Mouse (Mus musculus): ENCODE data around the gene Gm21876. TPM values are rescaled to one million over a fixed set of nuclear protein-coding genes. Genes with fewer than 3 reads are reported as not detected.
"Not testable (repeated sequence)": the region's sequence is repeated elsewhere in the genome, so short reads cannot be mapped to it uniquely, and the experiment has no call there.

Gm21876 gene
- total RNA-seq (2021) (not detected), polyA plus RNA-seq (2012; rRNA removed) (not detected in 2 replicates)
- long read RNA-seq = 0 reads

GRCm38 (mm10) chrX:21175553-21175952 lies at the start of gene Gm21876:
Gm21876 (minus strand) TSS chrX:21175653.
- DNase-seq = no peak

GRCm38 (mm10) chrX:21220422-21220821 lies 45.0 kb upstream of the Gm21876 start:
- DNase-seq = no peak

GRCm38 (mm10) chrX:21146675-21147074 lies 28.8 kb downstream of the Gm21876 start:
- not testable (repeated sequence) for DNase-seq

Other genes starting within 250 kb of the Gm21876 start
- gene Cfp, start 244.1 kb downstream of the Gm21876 start, total RNA-seq (2021) = 10 to 100 TPM; 11.6 to 12.1 TPM
- 23.6 and 24.0 TPM in 2 replicates for gene Cfp, start 244.1 kb downstream of the Gm21876 start, polyA plus RNA-seq (2012; rRNA removed)
- 10 to 100 TPM; 14.6 to 16.5 TPM for gene Elk1, start 225.0 kb downstream of the Gm21876 start, total RNA-seq (2021)
- gene Elk1, start 225.0 kb downstream of the Gm21876 start, polyA plus RNA-seq (2012; rRNA removed) = 34.3 and 35.0 TPM in 2 replicates
- 10 to 100 TPM; 35.9 to 42.6 TPM for gene Uxt, start 213.6 kb downstream of the Gm21876 start, total RNA-seq (2021)
- gene Uxt, start 213.6 kb downstream of the Gm21876 start, polyA plus RNA-seq (2012; rRNA removed) = 6.9 TPM in 2 replicates
- gene Zfp182, start 113.3 kb downstream of the Gm21876 start, total RNA-seq (2021) = 1 to 10 TPM; 6.7 to 7.0 TPM
- gene Zfp182, start 113.3 kb downstream of the Gm21876 start, polyA plus RNA-seq (2012; rRNA removed) = 0.13 and 0.22 TPM in 2 replicates
- gene Spaca5, start 107.2 kb downstream of the Gm21876 start, total RNA-seq (2021) = not detected
- gene Spaca5, start 107.2 kb downstream of the Gm21876 start, polyA plus RNA-seq (2012; rRNA removed) = not detected in 2 replicates
- 1 to 10 TPM; 1.5 to 2.5 TPM for gene Zfp300, start 86.1 kb downstream of the Gm21876 start, total RNA-seq (2021)
- gene Zfp300, start 86.1 kb downstream of the Gm21876 start, polyA plus RNA-seq (2012; rRNA removed) = 0.03 and 0.08 TPM in 2 replicates
- not detected for gene Ssxa1, start 59.8 kb downstream of the Gm21876 start, total RNA-seq (2021)
- gene Ssxa1, start 59.8 kb downstream of the Gm21876 start, polyA plus RNA-seq (2012; rRNA removed) = not detected in 2 replicates

Data from adrenal gland, adult 2 months (tissue).